Mouse (Mus musculus) thymus, postnatal 14 days (tissue): ENCODE measurements around the gene Bcas2.

Source experiments
- DNase-seq: peaks from one replicate; pipeline ENCODE4 v3.0.0; 2021

Gene Bcas2

DNA sequence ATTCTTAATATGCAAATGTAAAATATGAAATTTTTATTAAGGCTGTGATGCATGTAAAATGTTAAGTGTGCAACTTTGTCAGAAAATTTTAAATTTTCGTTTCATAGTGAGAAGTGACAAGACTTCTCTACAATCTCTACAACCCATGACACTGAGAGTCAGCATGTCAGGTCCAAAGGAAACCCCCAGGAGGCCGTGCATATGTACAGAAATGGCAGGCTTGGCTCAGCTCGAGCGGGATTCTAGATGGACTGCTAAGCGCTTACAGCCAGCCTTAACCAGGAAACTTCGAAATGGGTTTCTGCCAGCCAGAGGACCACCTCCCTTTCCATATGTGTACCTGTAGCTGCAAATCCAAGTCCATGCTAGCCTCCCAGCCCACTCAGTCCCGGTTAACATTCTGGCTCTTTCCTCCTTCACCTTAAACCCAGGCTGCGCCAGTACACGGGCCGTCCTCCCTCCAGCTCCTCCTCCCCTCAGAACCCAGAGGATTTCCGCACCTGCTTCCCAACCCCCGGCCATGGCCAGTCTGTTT is 52.8 kb downstream of the Bcas2 start:
- DNase-seq = no peak

DNA sequence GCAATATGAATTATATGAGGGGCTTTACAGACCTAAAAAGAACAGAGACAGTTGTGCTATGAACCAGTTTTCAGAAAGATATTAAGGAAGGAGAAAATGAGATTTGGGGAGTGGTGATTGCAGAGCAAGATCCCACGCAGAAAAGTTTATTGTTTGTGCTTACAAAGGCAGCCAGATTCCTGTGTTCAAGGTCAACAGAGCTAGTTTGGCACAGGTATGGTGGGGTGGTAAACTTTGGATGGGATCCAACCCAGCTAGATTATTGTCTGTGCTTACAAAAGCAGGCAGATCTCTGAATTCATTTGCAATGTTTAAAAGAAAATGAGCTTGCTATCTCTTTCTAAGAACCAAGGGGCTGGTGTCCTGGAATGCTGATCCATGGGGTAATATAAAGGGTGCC is 56.3 kb downstream of the Bcas2 start:
- DNase-seq = no peak
